Mouse (Mus musculus): ENCODE measurements around the gene Epb42. TPM values are rescaled to one million over a fixed set of nuclear protein-coding genes. Genes with fewer than 3 reads are reported as not detected.

Gene Epb42
- total and polyA plus RNA-seq, 3 experiments: not detected

- no peak overlapping the region for H3K27ac ChIP-seq (ENCODE audit: insufficient read depth, low read depth)
- dilution Hi-C loops (cut with MboI; ENCODE audit: extremely low pct_ligation_motif_present, extremely low pct_unique_long_range_greater_than_20kb, low sequenced_read_pairs): no loop called here
These were observed 28.2 kb downstream of the Epb42 start for GRCm38 (mm10) chr2:121008664-121009007.

DNA sequence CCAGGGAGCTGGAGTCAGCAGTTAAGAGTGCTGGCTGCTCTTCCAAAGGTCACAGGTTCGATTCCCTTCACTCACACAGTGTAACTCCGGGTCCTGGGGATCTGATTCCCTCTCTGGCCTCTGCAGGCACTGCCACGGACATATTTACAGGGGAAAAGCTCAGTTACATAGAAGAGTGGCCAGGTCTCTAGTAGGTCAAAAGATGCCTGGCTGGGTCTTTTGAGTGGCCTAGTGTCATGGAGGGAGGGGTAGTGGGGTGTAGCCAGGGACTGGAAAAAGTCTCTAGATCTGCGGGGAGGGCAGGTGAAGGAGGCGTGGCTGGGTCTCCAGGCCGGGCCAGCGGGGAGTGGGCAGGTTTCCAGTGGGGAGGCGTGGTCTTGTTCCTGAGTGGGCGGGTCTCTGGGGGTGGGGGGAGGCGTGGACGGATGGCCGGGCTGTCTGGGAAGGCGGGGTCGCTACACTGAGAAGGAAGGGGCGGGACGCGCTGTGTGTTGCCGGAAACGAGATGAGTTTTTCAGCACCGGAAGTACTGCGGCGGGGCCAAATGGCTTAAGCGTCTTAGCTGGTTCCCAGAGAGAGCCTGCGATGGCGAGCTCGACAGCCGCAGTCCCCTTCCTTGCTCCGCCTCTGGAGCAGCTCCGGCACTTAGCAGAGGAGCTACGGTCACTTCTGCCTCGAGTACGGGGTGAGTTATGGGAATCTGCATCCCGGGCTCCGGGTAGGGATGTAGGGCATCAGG is 28.8 kb downstream of the Epb42 start, which contains the start of gene Ccndbp1:
Gene Ccndbp1 (plus strand): TSS at position 479 of the 739 bp plus-strand sequence.
- H3K27ac ChIP-seq (ENCODE audit: insufficient read depth, low read depth): no peak within 1 kb of the TSS
- TF ChIP-seq TCF12 (IDR thresholded peaks at IDR 0.05; ENCODE audit: low read depth, low read length): peak; percentile 75
- no peak for TF ChIP-seq ETS1 (conservative IDR thresholded peaks at IDR 0.05; ENCODE audit: low read depth, low read length)
- peak; percentile 75 for TF ChIP-seq NELFE (IDR thresholded peaks at IDR 0.05; ENCODE audit: low read depth, low read length)
- TF ChIP-seq MEF2A (IDR thresholded peaks at IDR 0.05; ENCODE audit: borderline replicate concordance, low read depth, low read length): no peak
- TF ChIP-seq PAX5 (IDR thresholded peaks at IDR 0.05; ENCODE audit: low read length): no peak
- TF ChIP-seq MXI1 (IDR thresholded peaks at IDR 0.05; ENCODE audit: low read depth, low read length): peak; percentile 83
- no peak for TF ChIP-seq JUN (IDR thresholded peaks at IDR 0.05; ENCODE audit: insufficient read depth, low read depth, low read length)
- TF ChIP-seq ZMIZ1 (IDR thresholded peaks at IDR 0.05; ENCODE audit: low read depth, low read length): peak; percentile 66; the same call in 1 of the 2 replicates
- no peak for TF ChIP-seq SMC3 (IDR thresholded peaks at IDR 0.05; ENCODE audit: low read depth, low read length)
- TF ChIP-seq MYC (IDR thresholded peaks at IDR 0.05; ENCODE audit: low read depth, low read length): no peak
- no peak for TF ChIP-seq BHLHE40 (IDR thresholded peaks at IDR 0.05; ENCODE audit: low read depth, low read length)
- TF ChIP-seq CHD1 (IDR thresholded peaks at IDR 0.05; ENCODE audit: low read depth, low read length): no peak
- no peak for TF ChIP-seq RCOR1 (conservative IDR thresholded peaks at IDR 0.05; ENCODE audit: low read depth, low read length)
- TF ChIP-seq SIN3A (IDR thresholded peaks at IDR 0.05; ENCODE audit: low read length): peak; percentile 98
- TF ChIP-seq TBP (conservative IDR thresholded peaks at IDR 0.05; ENCODE audit: low read depth, low read length): peak; percentile 72; the same call in 1 of the 2 replicates
- peak; percentile 81 for TF ChIP-seq HCFC1 (IDR thresholded peaks at IDR 0.05; ENCODE audit: low read depth, low read length)
- TF ChIP-seq POLR2A (IDR thresholded peaks at IDR 0.05; ENCODE audit: low read depth, low read length): peak; percentile 77
- no peak for TF ChIP-seq KAT2A (IDR thresholded peaks at IDR 0.05; ENCODE audit: insufficient replicate concordance, low read length)
- peak; percentile 98 for TF ChIP-seq ELF1 (IDR thresholded peaks at IDR 0.05; ENCODE audit: low read depth, low read length)
- TF ChIP-seq MAZ (IDR thresholded peaks at IDR 0.05; ENCODE audit: low read depth, low read length): peak; percentile 67; the same call in 1 of the 2 replicates
- TF ChIP-seq GABPA (IDR thresholded peaks at IDR 0.05; ENCODE audit: insufficient replicate concordance, low read depth, low read length): no peak
- no peak for TF ChIP-seq USF2 (conservative IDR thresholded peaks at IDR 0.05; ENCODE audit: low read depth, low read length)
- TF ChIP-seq USF1 (IDR thresholded peaks at IDR 0.05; ENCODE audit: low read depth, low read length): no peak
- TF ChIP-seq POLR2AphosphoS2 (IDR thresholded peaks at IDR 0.05; ENCODE audit: low read depth, low read length): no peak; the same call in 1 of the 2 replicates
- no peak for TF ChIP-seq E2F4 (IDR thresholded peaks at IDR 0.05; ENCODE audit: insufficient replicate concordance, low read depth, low read length)
- TF ChIP-seq IRF4 (IDR thresholded peaks at IDR 0.05; ENCODE audit: low read depth, low read length): peak; percentile 44; the same call in 1 of the 2 replicates

More at GRCm38 (mm10) chr2:121008664-121009007, 28.2 kb downstream of the Epb42 start:
- 0 out of 2 replicates have a peak, but pooled peaks cover 2% of the 10 kb centered on the region for H3K79me2 ChIP-seq (replicated peaks; ENCODE audit: control insufficient read depth, extremely low read depth, insufficient read depth, poor library complexity, severe bottlenecking)
- peak overlapping the region; percentile 96 for H3K4me2 ChIP-seq (ENCODE audit: insufficient read depth, low read depth, poor library complexity, severe bottlenecking)
- H3K4me3 ChIP-seq (replicated peaks in 1 of 3; ENCODE audit: low read depth in 2 of 3, low read length in 2 of 3, poor library complexity in 1 of 3): peak overlapping the region; percentile 70 to 91 (median 90)
- no peak for TF ChIP-seq MXI1 (IDR thresholded peaks at IDR 0.05; ENCODE audit: low read depth, low read length)
- TF ChIP-seq MAFK (IDR thresholded peaks at IDR 0.05; ENCODE audit: insufficient replicate concordance, low read length): no peak
- no peak for TF ChIP-seq MEF2A (IDR thresholded peaks at IDR 0.05; ENCODE audit: borderline replicate concordance, low read depth, low read length)
- no peak for TF ChIP-seq TCF12 (IDR thresholded peaks at IDR 0.05; ENCODE audit: low read depth, low read length)
- TF ChIP-seq ZNF384 (IDR thresholded peaks at IDR 0.05; ENCODE audit: low read depth, low read length): no peak
- TF ChIP-seq JUN (IDR thresholded peaks at IDR 0.05; ENCODE audit: insufficient read depth, low read depth, low read length): no peak
- no peak for TF ChIP-seq JUND (conservative IDR thresholded peaks at IDR 0.05; ENCODE audit: low read depth, low read length)
- TF ChIP-seq SIN3A (IDR thresholded peaks at IDR 0.05; ENCODE audit: low read length): no peak
- no peak for TF ChIP-seq ELF1 (IDR thresholded peaks at IDR 0.05; ENCODE audit: low read depth, low read length)
- TF ChIP-seq USF2 (conservative IDR thresholded peaks at IDR 0.05; ENCODE audit: low read depth, low read length): no peak
- TF ChIP-seq UBTF (IDR thresholded peaks at IDR 0.05; ENCODE audit: low read depth, low read length): no peak
- no peak for TF ChIP-seq CHD1 (IDR thresholded peaks at IDR 0.05; ENCODE audit: low read depth, low read length)
- no peak for TF ChIP-seq USF1 (IDR thresholded peaks at IDR 0.05; ENCODE audit: low read depth, low read length)
- TF ChIP-seq ZKSCAN1 (IDR thresholded peaks at IDR 0.05; ENCODE audit: borderline replicate concordance, low read depth, low read length): no peak
- in situ Hi-C loops (cut with MboI; ENCODE audit: low pct_ligation_motif_present, low pct_unique_long_range_greater_than_20kb, low sequenced_read_pairs): no loop called here
- peaks cover 13 to 35% of the 10 kb centered on the region in 2 experiments for H3K36me3 ChIP-seq (replicated peaks in 1 of 2; ENCODE audit: control insufficient read depth in 1 of 2, insufficient read depth in 1 of 2, low read length in 1 of 2)
- DNase-seq (ENCODE audit: extremely low read depth): no peak
- peak overlapping the region; percentile 29 for H3K9ac ChIP-seq (ENCODE audit: insufficient read depth, low read depth)
- no peaks in the 10 kb centered on the region for H3K9me3 ChIP-seq (replicated peaks; ENCODE audit: low read length)
- peaks cover 2 to 14% of the 10 kb centered on the region in 2 experiments; a peak in 2 of 4 replicates for H3K4me1 ChIP-seq (ENCODE audit: control insufficient read depth in 1 of 2, insufficient read depth in 2 of 2)
- no peaks in the 10 kb centered on the region for H3K27me3 ChIP-seq (replicated peaks)

More for the DNA sequence above, 28.8 kb downstream of the Epb42 start, which contains the start of gene Ccndbp1:
- dilution Hi-C loops (cut with MboI; ENCODE audit: extremely low pct_ligation_motif_present, extremely low pct_unique_long_range_greater_than_20kb, low sequenced_read_pairs) (no loop called here), in situ Hi-C loops (cut with MboI; ENCODE audit: low pct_ligation_motif_present, low pct_unique_long_range_greater_than_20kb, low sequenced_read_pairs) (no loop called here)
- peaks cover 13 to 32% of the 10 kb centered on the region in 2 experiments for H3K36me3 ChIP-seq (replicated peaks in 1 of 2; ENCODE audit: control insufficient read depth in 1 of 2, insufficient read depth in 1 of 2, low read length in 1 of 2)
- DNase-seq (ENCODE audit: extremely low read depth): peak; percentile 94
- no peaks in the 10 kb centered on the region for H3K9me3 ChIP-seq (replicated peaks; ENCODE audit: low read length)
- no peaks in the 10 kb centered on the region for H3K27me3 ChIP-seq (replicated peaks)
- H3K4me3 ChIP-seq (replicated peaks in 1 of 3; ENCODE audit: low read depth in 2 of 3, low read length in 2 of 3, poor library complexity in 1 of 3): peak within 1 kb of the TSS; percentile 70 to 91 (median 90)
- H3K79me2 ChIP-seq (replicated peaks; ENCODE audit: control insufficient read depth, extremely low read depth, insufficient read depth, poor library complexity, severe bottlenecking): 0 out of 2 replicates have a peak, but pooled peaks cover 2% of the 10 kb centered on the region
- peaks cover 2 to 13% of the 10 kb centered on the region in 2 experiments; a peak in 2 of 4 replicates for H3K4me1 ChIP-seq (ENCODE audit: control insufficient read depth in 1 of 2, insufficient read depth in 2 of 2)
- H3K4me2 ChIP-seq (ENCODE audit: insufficient read depth, low read depth, poor library complexity, severe bottlenecking): peak within 1 kb of the TSS; percentile 96
- peak within 1 kb of the TSS; percentile 29 for H3K9ac ChIP-seq (ENCODE audit: insufficient read depth, low read depth)
